Mouse (Mus musculus): Measurements from ENCODE around the gene Cfap45.

The Cfap45 gene

DNA sequence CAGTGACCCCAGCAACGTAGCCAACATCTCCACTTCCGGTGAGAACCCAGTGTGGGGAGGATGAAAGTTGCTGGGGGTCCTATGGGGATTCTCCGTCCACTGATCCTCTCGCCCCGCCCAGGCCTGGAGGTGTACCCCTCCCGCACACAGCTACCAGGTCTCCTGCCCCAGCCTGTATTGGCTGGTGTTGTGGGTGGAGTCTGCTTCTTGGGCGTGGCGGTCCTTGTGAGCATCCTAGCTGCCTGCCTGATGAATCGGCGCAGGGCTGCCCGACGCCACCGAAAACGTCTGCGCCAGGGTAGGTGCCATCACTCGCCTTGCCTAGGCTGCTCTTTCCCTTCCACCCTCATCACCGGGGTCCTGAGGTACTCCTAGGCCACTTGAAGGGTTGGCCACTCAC lies 24.6 kb upstream of the Cfap45 start:
- no peak for DNase-seq (ENCODE audit: low spot score in 2 of 2)

DNA sequence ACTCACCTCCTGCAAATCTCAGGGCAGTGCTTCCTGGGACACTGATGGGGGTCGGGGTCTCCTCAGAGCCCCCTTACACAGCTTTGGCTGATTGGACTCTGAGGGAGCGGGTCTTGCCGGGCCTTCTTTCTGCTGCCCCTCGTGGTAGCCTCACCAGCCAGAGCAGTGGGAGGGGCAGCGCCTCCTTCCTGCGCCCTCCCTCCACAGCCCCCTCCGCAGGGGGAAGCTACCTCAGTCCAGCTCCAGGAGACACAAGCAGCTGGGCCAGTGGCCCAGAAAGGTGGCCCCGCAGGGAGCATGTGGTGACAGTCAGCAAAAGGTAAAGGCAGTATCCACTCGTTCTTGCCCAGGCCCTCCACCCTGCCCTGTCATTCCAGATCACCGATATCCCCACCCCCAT lies 23.2 kb upstream of the Cfap45 start:
- no peak for DNase-seq (ENCODE audit: low spot score in 2 of 2)

DNA sequence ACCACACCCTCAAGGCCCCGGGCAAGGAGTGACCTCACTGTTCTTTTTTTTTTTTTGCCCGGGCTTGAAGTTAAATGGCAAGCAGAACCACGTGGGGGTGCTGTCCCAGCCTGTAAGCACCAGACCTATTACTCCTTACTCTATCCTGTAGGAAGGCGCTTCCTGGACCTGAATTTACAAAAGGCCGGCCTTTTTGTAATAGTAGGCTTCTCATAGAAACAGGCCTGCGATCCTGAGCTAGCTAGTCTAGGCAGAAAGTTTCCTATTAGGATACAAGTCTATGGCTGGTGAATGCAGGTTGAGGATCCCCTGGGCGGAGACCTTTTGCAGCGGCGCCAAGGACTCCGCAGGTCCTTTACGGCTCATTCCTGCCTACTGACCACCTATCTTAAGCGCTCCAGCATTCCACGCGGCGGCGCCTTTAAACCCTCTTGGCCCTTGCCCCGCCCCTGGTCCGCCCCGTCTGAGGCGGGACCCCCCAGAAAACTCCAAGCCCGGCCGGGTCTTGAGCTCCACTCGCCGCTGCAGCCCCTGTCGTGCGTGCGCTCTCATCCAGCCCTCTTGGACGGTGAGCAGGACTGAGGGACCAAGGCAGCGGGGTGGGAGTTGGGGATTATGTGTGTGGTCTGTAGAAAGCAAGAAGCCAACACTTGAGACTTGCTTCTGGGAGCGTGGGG lies 20.7 kb upstream of the Cfap45 start, which contains the start of gene Tagln2:
Gene Tagln2 (plus strand): TSS at position 283 of the 677 bp plus-strand sequence.
- DNase-seq (ENCODE audit: low spot score in 2 of 2): peak in 1 of 2 experiments; percentile 67

DNA sequence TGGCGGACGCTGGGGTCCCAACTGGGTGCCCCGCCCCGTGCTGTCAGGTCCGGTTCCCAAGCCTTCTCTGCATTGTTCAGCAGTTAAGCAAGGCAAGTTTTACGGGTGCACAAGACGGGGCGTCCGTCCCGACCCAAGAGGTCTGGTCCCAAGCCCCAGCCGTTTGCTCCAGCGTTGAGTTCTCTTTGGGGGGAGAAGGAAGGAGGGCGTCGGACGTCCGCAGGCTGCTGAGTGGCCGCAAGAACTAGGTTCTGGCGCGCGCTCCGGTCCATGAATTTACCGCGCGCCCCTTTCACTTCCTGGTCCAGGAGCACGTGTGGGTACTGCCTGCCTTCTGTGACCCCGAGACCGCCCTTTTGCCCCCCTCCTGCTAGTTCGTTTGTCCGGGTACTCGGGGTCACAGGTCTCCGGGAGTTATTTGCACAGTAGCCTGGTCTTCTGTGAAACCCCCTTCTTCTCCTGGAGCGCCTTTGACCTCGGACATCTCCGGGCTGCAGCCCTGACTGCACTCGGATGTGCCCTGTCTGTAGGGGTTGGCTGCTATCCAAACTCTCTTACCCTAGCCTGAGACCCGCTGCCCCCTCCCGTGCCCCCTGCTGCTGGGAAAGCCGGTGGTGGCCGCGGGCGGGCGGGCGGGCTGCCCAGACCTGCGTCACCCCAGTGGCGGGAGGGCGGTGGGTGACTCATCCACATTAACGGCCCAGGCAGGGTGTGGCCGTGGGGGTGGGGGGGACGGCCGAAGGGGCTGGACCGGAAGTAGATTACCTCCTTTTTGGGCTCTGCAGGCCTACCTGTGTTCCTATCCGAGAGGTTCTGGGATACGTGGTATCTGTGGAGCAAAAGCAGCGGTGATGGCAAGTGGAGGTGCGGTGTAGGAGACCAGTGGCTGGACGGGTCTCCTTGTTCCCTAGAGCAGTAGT lies 19.9 kb upstream of the Cfap45 start:
- no peak for DNase-seq (ENCODE audit: low spot score in 2 of 2)

DNA sequence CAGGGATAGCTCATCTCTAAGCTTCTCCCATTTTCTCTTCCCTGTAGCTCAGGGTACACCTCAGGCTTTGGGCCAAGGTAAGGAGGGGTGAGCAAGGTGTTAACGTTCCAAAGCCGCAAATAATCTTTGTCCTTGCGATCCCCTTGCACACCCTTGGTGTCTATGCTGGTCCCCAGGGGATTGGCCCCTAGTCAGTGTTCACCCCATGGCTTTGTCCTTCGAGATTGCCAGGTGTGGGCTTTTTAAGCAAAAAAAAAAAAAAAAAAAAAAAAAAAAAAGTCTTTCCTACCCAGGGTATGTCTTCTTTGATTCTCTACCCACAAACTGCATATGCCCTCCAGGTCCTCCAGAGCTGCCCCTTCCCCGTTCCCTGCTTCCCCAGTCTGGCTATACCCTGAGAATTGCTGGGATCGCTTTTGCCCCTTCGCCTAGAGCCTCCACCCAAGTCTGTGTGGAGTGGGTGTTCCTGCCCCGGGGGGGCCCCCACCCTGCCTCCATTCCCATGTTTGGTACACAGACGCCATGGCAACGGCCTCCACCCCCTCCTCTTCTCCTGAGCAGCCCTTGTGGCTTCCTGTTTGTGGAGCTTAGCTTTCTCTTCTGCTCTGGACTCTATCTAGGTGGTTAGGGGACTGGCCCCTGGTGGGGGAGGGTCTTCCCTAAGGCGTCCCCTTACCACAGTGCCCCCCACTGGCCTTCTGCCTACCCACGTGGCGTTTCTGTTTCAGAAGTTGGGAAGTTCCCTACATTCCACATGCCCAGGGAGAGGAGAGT lies 19.0 kb upstream of the Cfap45 start:
- DNase-seq (ENCODE audit: low spot score in 2 of 2): no peak

DNA sequence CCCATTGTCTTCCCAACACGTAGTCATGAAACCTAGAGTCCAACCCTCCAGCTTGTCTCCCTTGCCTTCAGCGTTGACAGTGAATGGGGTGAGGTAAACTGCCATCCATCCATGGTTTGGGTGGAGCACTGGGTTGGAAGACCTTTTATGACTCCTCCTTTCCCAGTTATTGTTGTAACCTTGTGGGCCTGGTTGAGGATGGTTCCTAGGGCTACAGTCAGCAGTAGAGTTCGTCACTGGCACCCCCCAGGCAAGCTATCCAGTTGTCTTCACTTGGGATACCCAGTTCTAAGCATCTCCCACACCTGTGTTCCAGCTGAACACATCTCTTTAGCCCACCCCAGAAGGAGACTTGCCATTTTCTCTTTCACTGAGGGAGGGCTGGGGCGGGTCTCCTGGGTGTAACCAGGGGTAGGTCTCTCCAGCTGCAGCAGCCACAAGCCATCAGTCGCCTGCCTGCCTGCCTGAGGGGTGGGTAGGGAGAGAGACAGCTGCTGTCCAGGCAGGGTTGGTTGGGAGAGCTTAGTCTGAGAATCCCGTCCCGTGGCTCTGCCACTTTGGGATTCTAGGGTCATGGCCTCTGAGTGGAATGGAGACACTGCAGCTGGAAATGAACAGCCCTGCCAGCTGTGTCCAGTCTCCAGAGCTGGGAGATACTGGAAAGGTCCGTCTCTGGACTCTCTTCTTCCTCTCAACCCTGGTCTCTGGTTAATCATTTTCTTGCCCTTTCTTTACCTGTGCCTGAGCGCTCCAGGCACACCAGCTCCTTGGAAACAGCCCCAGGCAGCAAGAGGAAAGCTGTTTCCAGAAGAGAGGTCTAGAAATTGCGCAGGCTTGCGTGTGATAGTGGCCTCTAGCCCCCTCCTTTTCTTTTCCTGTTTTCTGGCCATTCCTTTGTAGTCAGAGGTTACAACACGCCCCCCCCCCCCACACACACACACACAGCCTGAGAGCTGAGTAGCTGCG lies 18.2 kb upstream of the Cfap45 start:
- DNase-seq (ENCODE audit: low spot score in 2 of 2): no peak

DNA sequence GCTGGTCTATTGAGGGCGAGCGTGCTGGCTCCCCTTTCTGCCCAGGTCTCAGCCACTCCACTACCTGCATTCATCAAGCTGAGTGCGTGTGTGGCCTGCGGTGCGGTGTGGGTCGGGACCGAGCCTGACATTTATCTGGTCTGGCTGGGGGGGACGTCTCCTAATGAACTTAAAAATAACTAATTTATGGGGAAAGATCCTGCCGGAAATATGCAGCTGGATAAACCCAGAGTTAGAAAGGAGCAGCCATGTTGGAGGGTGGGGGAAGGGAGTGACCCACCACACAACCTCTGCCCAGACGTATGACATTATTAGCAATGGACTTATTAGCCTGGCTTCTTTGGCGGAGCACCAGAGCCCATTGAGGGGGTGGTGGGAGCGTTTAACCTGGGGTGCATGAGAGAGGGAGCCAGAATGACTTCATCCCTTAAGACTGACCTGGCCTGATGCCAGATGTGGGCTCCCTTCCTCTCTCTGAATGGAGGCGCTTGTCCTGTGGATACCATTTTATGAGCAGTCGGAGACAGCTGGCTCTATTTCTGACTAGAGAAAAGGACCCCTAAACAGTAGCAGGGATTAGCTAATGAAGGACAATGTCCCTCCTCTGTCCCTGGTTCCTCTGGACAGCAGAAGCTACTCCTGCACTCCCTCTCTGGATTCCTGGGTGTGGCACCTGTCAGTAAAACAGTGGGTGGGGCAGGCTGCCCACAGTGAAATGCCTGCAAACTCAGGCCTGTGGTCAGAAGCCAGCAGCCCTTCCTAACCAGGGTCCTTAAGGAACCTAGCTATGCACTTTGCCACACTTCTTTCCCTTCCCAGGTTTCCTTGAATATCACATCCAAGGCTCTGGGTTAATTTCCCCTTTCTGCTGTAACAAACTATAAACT lies 17.2 kb upstream of the Cfap45 start:
- DNase-seq (ENCODE audit: low spot score in 2 of 2): peak in 1 of 2 experiments; percentile 59

DNA sequence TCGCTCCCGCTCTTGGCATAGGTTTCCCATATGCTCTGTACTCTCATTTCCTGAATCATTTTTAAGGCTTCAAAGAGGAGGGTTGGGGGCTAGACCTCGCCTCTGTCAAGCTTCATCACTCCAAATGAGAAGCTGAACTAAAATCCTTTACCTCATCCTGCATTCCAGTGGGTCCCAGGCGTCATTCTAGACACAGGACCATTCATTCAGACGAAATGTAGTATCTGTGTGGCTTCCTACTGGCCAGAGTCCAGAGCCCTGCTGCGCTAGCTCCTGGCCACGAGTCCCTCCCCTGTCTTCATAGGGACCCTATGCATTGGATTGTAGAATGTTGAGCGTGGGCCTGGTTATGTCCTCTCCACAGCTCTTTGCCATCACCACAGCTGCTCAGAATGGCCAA lies 15.8 kb upstream of the Cfap45 start:
- DNase-seq (ENCODE audit: low spot score in 2 of 2): no peak

DNA sequence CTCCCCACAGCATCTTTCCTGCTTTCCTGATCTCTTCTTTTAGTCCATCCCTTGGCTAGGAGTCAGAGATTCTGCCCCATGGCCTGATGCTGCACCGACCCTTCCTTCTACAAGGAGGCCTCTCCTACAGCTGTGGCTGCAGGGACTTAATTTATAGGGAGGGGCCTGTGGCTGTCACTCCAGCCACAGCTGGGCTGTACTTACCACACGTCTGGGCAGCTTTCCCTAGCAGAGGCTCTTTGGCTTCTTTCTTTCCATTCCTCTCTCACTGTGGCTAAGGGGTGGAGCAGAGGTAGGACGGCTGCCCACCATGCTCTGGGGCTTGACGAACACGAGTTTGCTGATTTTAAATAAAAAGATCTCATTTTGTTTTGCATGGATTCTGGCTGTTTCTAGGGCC lies 13.6 kb upstream of the Cfap45 start:
- DNase-seq (ENCODE audit: low spot score in 2 of 2): no peak

DNA sequence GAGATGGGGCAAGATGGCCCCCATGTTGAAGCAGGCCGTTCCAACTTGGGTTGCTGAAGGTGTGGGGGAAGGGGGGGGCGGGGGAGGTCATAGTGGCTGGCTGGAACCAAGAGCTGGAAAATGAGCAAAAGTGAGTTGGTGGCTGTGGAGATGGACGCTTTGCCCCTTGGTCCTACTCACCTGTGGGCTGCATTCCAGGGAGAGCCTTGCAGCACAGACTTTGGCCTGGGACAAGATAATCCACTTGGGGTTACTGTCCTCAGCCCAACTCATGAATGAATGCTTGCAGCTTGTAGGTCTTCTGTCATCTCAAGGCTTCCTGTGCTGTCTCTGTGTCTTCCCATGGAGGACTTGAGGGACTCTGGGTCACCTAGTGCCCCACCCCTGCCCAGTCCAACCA lies 12.9 kb upstream of the Cfap45 start:
- DNase-seq (ENCODE audit: low spot score in 2 of 2): no peak

DNA sequence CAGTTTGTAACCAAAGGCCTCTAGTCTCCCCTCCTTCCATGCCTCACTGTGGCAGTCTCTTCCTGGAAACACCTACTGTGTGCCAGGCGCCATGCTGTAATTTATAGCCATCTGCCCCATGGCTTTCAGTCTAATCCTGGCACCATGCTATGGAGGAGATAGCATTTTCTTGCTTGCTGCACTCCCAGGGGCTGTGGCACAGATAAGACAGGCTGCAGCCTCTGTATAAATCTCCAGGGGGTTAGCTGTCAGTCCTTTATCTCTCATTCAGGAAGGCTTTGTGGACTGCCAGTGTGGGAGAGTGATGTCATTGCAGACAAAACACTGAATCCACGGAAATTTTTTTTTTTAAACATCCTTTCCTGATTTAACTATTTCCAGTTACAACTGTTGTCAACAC lies 12.4 kb upstream of the Cfap45 start:
- DNase-seq (ENCODE audit: low spot score in 2 of 2): no peak

DNA sequence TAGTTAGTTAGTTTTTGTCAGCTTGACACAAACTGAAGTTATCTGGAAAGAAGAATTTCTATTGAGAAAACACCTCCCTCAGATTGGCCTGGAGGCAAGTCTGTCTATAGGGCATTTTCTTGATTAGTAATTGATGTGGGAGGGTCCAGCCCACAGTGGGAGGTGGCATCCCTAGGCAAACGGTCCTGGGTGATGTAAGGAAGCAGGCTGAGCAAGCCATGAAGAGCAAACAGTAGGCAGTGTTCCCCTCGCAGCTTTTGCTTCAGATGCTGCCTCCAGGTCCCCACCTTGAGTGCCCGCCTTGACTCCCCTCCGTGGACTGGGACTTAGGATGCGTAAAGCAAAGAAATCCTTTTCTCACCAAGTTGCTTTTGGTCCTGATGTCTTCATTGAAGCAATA lies 11.4 kb upstream of the Cfap45 start:
- no peak for DNase-seq (ENCODE audit: low spot score in 2 of 2)

DNA sequence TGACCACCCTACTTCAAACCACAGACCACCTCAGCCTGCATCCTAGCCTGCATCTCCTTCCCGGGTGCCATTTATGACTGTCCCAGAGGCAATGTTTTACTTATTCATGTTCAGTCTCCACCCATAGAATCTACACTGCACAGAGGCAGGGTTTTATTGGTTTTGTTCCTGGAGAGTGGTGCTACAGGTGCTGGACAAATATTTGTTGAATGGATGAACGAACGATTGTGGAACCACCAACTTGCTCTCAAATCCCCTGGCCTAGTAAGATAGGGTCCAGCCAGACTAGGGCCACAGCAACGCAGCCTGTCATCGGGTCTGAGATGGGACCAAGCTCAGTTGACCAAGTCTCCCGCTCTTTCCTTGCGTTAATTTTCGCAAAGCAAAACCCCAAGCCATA lies 10.6 kb upstream of the Cfap45 start:
- no peak for DNase-seq (ENCODE audit: low spot score in 2 of 2)

DNA sequence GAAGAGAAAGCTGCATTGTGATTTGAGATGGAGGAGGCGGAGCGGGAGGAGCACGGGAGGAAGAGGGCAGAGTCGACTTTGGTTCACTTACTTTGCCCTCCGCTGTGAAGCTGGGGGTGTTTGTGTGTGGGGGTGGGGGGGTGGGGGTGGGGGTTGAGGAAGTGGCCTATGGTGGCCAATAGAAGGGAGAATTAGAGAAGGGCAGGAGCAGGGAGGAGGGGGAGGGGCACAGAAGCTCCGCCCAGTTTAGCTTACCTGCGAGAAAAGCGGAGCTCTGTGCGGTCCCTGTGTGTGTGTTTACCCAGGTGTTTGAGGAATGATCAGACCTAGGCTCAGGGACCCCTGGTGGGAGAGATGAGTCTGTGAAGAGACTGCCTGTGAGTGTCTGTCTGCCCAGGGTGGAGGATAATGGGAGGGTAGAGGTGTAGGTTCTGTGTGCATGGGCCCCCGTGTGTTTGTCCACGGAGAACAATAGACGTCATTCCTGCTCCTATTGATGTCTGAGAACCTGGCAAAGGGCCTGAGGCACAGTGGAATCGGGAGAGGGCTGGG lies 10.1 kb upstream of the Cfap45 start:
- DNase-seq (ENCODE audit: low spot score in 2 of 2): no peak

DNA sequence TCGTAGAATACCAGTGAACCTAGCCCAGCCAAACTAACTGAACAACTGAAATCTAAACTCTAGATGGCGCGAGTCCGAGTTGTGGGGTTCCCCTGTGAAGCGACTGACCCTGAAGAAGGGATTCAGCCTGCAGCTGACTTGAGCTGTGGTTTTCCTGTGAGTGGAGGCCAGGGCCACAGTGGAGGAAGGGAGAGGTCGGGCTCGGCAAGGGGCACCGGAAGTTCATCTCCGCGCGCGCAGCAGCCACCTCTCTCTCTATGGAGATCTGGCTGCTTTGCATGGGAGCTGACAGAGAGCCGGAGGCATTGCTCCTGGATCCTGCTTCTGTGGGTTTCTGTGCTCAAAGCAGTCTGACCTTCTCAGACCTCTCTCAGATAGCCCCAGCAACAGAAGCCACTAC lies 7.6 kb upstream of the Cfap45 start:
- peak in 1 of 2 experiments; percentile 57 for DNase-seq (ENCODE audit: low spot score in 2 of 2)

DNA sequence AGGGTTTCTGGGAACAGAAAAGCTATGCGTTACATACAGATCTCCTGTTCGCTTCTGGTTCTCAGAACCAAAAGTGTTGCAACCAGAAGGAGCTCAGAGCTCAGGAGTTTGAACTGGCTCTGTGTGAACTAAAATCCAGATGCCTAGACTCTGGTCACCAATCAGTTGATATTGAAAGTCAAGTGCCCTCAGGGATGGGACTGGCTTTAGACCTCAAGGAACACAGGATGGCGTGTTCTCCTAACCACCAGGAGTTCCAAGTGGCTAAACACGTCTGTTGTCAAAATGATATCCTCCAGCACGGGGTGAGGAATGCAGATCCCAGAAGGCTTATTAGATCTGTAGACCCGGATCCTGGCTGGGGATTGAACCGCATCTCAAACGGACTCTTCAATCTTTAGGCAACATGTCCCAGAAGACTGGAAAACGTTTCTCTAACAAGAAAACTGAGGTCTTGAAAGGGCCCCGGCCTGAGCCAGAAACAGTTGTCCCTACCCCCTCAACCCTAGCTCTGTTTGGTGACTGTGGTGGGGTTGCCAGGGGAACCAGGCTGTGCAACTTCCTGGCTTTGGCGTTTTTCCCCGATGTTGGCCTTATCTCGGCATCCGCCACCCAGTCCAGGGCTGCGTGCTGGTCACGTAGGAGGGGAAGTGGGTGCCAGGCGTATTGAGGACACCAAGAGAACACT lies 6.9 kb upstream of the Cfap45 start:
- no peak for DNase-seq (ENCODE audit: low spot score in 2 of 2)

DNA sequence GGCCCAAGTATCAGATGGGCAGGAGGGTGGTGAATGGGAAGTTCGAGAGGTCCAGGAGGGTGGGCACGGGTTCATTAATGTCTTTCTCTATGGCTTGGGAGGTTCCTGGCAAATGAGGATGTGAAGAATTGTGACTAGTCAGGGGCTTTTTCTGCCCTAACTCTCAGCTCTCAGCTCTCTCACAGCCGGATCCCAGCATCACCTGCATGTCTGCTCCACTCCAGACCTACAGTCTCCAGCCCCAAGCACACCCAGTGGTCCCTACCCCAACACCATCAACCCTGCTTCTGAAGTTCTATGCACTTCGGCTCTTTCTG lies 6.4 kb upstream of the Cfap45 start:
- DNase-seq (ENCODE audit: low spot score in 2 of 2): no peak

DNA sequence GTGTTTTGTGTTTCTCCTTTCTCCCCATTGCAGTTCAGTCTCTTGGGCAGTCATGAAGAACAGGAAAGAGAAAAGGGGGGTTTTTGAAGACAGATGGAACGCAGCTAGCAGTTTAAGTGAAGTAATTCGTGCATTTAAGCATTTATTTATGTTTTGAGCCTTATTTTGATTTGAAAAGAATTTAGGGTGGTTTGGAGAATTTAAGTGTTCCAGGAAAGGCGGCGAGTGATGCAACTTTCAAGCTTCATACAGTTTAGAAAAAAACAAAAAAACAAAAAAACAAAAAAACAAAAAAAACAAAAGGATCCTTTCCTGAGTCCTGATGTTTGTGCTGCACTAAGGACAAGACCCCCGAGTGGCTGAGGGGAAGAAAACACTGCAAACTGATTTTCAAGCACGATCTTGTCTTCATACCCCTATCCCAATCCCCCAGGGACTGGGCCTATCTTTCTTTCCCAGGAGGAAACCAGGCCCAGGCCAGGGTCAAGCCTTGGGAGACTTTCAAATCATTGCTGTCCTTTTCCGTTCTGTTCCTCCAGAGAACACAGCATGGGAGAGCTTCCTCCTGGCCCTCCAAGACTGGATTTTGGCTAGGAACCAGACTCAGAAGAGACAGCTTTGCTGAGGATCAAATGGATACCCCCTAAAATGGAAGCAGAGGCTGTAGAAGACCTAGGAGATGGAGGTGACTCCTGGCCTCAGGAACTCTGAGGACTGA lies 5.9 kb upstream of the Cfap45 start:
- no peak for DNase-seq (ENCODE audit: low spot score in 2 of 2)

DNA sequence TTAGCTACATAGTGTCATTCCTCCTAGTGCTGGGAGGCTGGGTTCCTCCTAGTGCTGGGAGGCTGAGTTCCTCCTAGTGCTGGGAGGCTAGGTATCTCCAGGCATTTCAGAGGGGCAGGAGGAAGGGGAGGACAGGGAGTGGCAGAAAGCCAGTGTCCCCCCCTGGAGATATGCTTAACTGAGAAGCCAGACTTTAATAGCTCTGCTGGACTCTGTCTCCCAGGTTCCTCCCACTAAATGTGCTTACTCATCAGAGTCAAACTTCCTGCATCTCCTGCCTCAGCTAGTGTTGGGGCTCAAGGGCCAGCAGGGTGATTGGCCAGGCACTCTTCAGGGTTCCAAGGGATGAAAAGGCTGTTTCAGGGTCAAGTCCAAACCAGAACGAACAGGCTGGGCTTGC lies 5.2 kb upstream of the Cfap45 start:
- DNase-seq (ENCODE audit: low spot score in 2 of 2): no peak
